Mouse (Mus musculus) bone marrow macrophage, adult 2 months (primary cell): Measurements from ENCODE around the gene Igf1.

Source experiments
- CTCF ChIP-seq: IDR thresholded peaks from 2 replicates; pipeline ENCODE4 v1.5.1; 2012; ENCODE audit warnings: low read depth, mild to moderate bottlenecking, low read length, moderate library complexity
- POLR2A ChIP-seq: IDR thresholded peaks from 2 replicates; pipeline ENCODE4 v1.6.1; 2012; ENCODE audit warnings: mild to moderate bottlenecking, low read depth, low read length, borderline replicate concordance

- no peak for TF ChIP-seq POLR2A
- TF ChIP-seq CTCF, result peak; percentile 75; the same call in 1 of the 2 replicates
Observed at GRCm38 (mm10) chr10:87854408-87854807, 3.7 kb upstream of the Igf1 start.
